Mouse (Mus musculus) embryo, embryonic 9.5 days (tissue): ENCODE measurements around the gene Sirpa.

Source experiments
- DNase-seq: peaks from one replicate; pipeline ENCODE4 v3.0.0-alpha.2; 2017; ENCODE audit errors: extremely low spot score

Sirpa gene

GRCm38 (mm10) chr2:129605816-129606215, 13.2 kb downstream of the Sirpa start:
- no peak for DNase-seq

- no peak for DNase-seq
Observed at GRCm38 (mm10) chr2:129606269-129606668, 13.6 kb downstream of the Sirpa start.

GRCm38 (mm10) chr2:129606899-129607298, 14.3 kb downstream of the Sirpa start:
- no peak for DNase-seq

- DNase-seq, result no peak
Observed at GRCm38 (mm10) chr2:129613971-129614370, 21.3 kb downstream of the Sirpa start.

- no peak for DNase-seq
Observed at GRCm38 (mm10) chr2:129614482-129615185, 22.0 kb downstream of the Sirpa start.

- no peak for DNase-seq
Observed at GRCm38 (mm10) chr2:129620148-129620547, 27.5 kb downstream of the Sirpa start.

- DNase-seq, result no peak
Observed at GRCm38 (mm10) chr2:129620881-129621280, 28.2 kb downstream of the Sirpa start.

- no peak for DNase-seq
Observed at GRCm38 (mm10) chr2:129621654-129622490, 29.2 kb downstream of the Sirpa start.

GRCm38 (mm10) chr2:129622918-129623317, 30.3 kb downstream of the Sirpa start:
- no peak for DNase-seq

- no peak for DNase-seq
Observed at GRCm38 (mm10) chr2:129623771-129624170, 31.1 kb downstream of the Sirpa start.

GRCm38 (mm10) chr2:129624246-129624918, 31.7 kb downstream of the Sirpa start:
- DNase-seq, result no peak

- no peak for DNase-seq
Observed at GRCm38 (mm10) chr2:129624956-129625355, 32.3 kb downstream of the Sirpa start.

- DNase-seq, result no peak
Observed at GRCm38 (mm10) chr2:129625845-129626244, 33.2 kb downstream of the Sirpa start.

- no peak for DNase-seq
Observed at GRCm38 (mm10) chr2:129626621-129627061, 34.0 kb downstream of the Sirpa start.

- DNase-seq, result no peak
Observed at GRCm38 (mm10) chr2:129627133-129627532, 34.5 kb downstream of the Sirpa start.

GRCm38 (mm10) chr2:129627811-129628210, 35.2 kb downstream of the Sirpa start:
- DNase-seq, result no peak

GRCm38 (mm10) chr2:129628456-129629185, 36.0 kb downstream of the Sirpa start:
- DNase-seq, result no peak

- no peak for DNase-seq
Observed at GRCm38 (mm10) chr2:129629786-129630531, 37.3 kb downstream of the Sirpa start.

GRCm38 (mm10) chr2:129630532-129630886, 37.9 kb downstream of the Sirpa start:
- DNase-seq, result no peak

GRCm38 (mm10) chr2:129630978-129631660, 38.5 kb downstream of the Sirpa start:
- DNase-seq, result no peak
